ENCODE assay signal across 11 mouse cellular contexts in the genomic region with DNA sequence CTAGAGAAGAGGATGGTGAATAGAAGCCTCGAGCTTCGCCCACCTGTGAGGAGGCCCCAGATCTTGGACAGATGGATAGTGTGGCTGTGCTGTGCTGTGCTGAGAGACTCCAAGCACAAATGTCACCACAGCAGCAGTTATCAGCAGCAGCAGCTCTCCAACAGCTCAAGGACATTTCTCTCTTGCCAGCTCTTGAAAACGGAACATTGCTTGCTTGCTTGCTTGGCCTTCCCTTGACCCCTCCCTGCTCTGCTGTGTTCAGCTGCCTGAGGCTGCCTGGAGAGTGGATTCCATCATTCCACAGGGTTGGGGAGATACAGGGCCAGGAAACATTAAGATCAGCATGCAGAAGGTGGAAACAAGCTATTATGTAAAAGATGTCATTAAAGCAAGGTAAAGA. TPM values are rescaled to one million over a fixed set of nuclear protein-coding genes. Genes with fewer than 3 reads are reported as not detected.
A peak's percentile ranks its signal among the peaks of the same experiment; 100 is the strongest.
DNase-seq lines count a peak whose midpoint lies in the region; ATAC-seq and TF ChIP-seq lines count a peak whose summit lies in the region.
"Not testable (repeated sequence)": the region's sequence is repeated elsewhere in the genome, so short reads cannot be mapped to it uniquely, and the experiment has no call there.
"Had no signal": no experiment of that assay in that cellular context is flagged by ENCODE, and none has a peak within 500 bp of the region (broad histone marks: within the 10 kb centered on the region; RNA-seq: fewer than 3 reads in every experiment).

No protein-coding gene starts in this region.

- not testable (repeated sequence) for H3K9me3 ChIP-seq in heart, embryonic 13.5 days; heart, embryonic 15.5 days (replicated peaks); heart, postnatal 0 days (replicated peaks; ENCODE audit: control insufficient read depth, low read length); kidney, embryonic 16.5 days (ENCODE audit: low read length); lung, embryonic 15.5 days; lung, postnatal 0 days (ENCODE audit: low read length)

- H3K27me3 ChIP-seq in heart, embryonic 13.5 days (replicated peaks); heart, embryonic 15.5 days; heart, postnatal 0 days (ENCODE audit: control insufficient read depth, insufficient read depth, low read length); kidney, embryonic 16.5 days (ENCODE audit: insufficient read depth, low read length); lung, embryonic 15.5 days; lung, postnatal 0 days (replicated peaks; ENCODE audit: insufficient read depth, low read length): not testable (repeated sequence)

- not testable (repeated sequence) for DNase-seq in heart, postnatal 0 days (ENCODE audit: low spot score); lung, postnatal 0 days (ENCODE audit: low spot score)

- not testable (repeated sequence) for H3K36me3 ChIP-seq in heart, embryonic 13.5 days; heart, embryonic 15.5 days; heart, postnatal 0 days (replicated peaks; ENCODE audit: control insufficient read depth, insufficient read depth, low read length); kidney, embryonic 16.5 days (ENCODE audit: insufficient read depth, low read length); lung, embryonic 15.5 days; lung, postnatal 0 days (ENCODE audit: insufficient read depth, low read length)

- not testable (repeated sequence) for H3K4me2 ChIP-seq in heart, embryonic 13.5 days; heart, embryonic 15.5 days; heart, postnatal 0 days (ENCODE audit: low read depth, low read length); kidney, embryonic 16.5 days (replicated peaks; ENCODE audit: low read depth, low read length); lung, embryonic 15.5 days; lung, postnatal 0 days (replicated peaks; ENCODE audit: low read depth, low read length)

- not testable (repeated sequence) for H3K4me1 ChIP-seq in heart, embryonic 13.5 days; heart, embryonic 15.5 days (replicated peaks); heart, postnatal 0 days (ENCODE audit: control insufficient read depth, insufficient read depth); kidney, embryonic 16.5 days (ENCODE audit: insufficient read depth, low read length); lung, embryonic 15.5 days; lung, postnatal 0 days (ENCODE audit: insufficient read depth, low read depth, low read length)

- not testable (repeated sequence) for H3K9ac ChIP-seq in heart, embryonic 13.5 days; heart, embryonic 15.5 days; heart, postnatal 0 days (replicated peaks; ENCODE audit: low read depth, low read length); kidney, embryonic 16.5 days (replicated peaks; ENCODE audit: low read length); lung, embryonic 15.5 days; lung, postnatal 0 days (replicated peaks; ENCODE audit: low read depth)

- H3K4me3 ChIP-seq in heart, embryonic 13.5 days; heart, embryonic 15.5 days; heart, postnatal 0 days (ENCODE audit: low read depth, low read length); kidney, embryonic 16.5 days (ENCODE audit: low read length); lung, embryonic 15.5 days; lung, postnatal 0 days (ENCODE audit: low read depth, low read length): not testable (repeated sequence)

- ATAC-seq in heart, embryonic 13.5 days (ENCODE audit: extremely low read depth, insufficient number of reproducible peaks, low FRiP score, low TSS enrichment) = not testable (repeated sequence)
- ATAC-seq in heart, embryonic 15.5 days (replicated peaks; ENCODE audit: insufficient number of reproducible peaks, insufficient read depth, low FRiP score, low read depth) = peak; percentile 81
- ATAC-seq in heart, postnatal 0 days (ENCODE audit: insufficient read depth, low read depth) = peak; percentile 89
- 0 out of 2 replicates have a peak, but pooled peaks have one; percentile 19 for ATAC-seq in kidney, embryonic 16.5 days (ENCODE audit: low FRiP score, low TSS enrichment)
- peak; percentile 62; the same call in 1 of the 2 replicates for ATAC-seq in lung, embryonic 15.5 days (ENCODE audit: borderline replicate concordance, extremely low read depth, low FRiP score, low TSS enrichment)
- ATAC-seq in lung, postnatal 0 days = peak; percentile 90
- 0 out of 2 replicates have a peak, but pooled peaks have one; percentile 37 for ATAC-seq in megakaryocyte-erythroid progenitor cell, adult 5-6 weeks (replicated peaks; ENCODE audit: low FRiP score, low TSS enrichment, poor library complexity, severe bottlenecking)

- not testable (repeated sequence) for TF ChIP-seq CTCF in heart, postnatal 0 days (IDR thresholded peaks at IDR 0.05; ENCODE audit: low read depth); lung, postnatal 0 days (IDR thresholded peaks at IDR 0.05)

- TF ChIP-seq EP300 in heart, postnatal 0 days (IDR thresholded peaks at IDR 0.05; ENCODE audit: low read depth); lung, postnatal 0 days (IDR thresholded peaks at IDR 0.05): not testable (repeated sequence)

- WGBS in heart, embryonic 13.5 days = no CpG with 5 or more reads among the region's 3 CpGs
- no CpG with 5 or more reads among the region's 3 CpGs for WGBS in heart, embryonic 15.5 days
- WGBS in heart, postnatal 0 days = no CpG with 5 or more reads among the region's 3 CpGs
- WGBS in kidney, embryonic 16.5 days = no CpG with 5 or more reads among the region's 3 CpGs
- no CpG with 5 or more reads among the region's 3 CpGs for WGBS in lung, embryonic 15.5 days
- no CpG with 5 or more reads among the region's 3 CpGs for WGBS in lung, postnatal 0 days

- peak overlapping the region; percentile 36; the same call in 1 of the 2 replicates for H3K27ac ChIP-seq in heart, embryonic 13.5 days (replicated peaks)
- not testable (repeated sequence) for H3K27ac ChIP-seq in heart, embryonic 15.5 days; kidney, embryonic 16.5 days (ENCODE audit: low read length); lung, embryonic 15.5 days; lung, postnatal 0 days (ENCODE audit: low read length)
- H3K27ac ChIP-seq in heart, postnatal 0 days (ENCODE audit: low read depth) = peak overlapping the region; percentile 51; the same call in 1 of the 2 replicates

RNA-seq across cellular contexts. Expression of a gene that starts 24.6 kb away (rescaled TPM):
- polyA plus RNA-seq in heart, embryonic 13.5 days (2015; fragmentation: Nextera tagmentation; extraction: Ambion mirVana) = not detected in 2 replicates
- 0.15 TPM in 1 of 2 replicates, not detected in the other for polyA plus RNA-seq in heart, embryonic 15.5 days (2015; fragmentation: Nextera tagmentation; extraction: Ambion mirVana)
- 6.4 TPM in 1 of 2 replicates, not detected in the other for total RNA-seq in heart, postnatal 0 days (2014; rRNA removed; ENCODE audit: low replicate concordance)
- 0.04 TPM in 1 of 2 replicates, not detected in the other for polyA plus RNA-seq in heart, postnatal 0 days (2015; fragmentation: Nextera tagmentation; extraction: Ambion mirVana)
- 0.22 and 0.31 TPM in 2 replicates for polyA plus RNA-seq in kidney, embryonic 16.5 days (2015; fragmentation: Nextera tagmentation; extraction: Ambion mirVana)
- polyA plus RNA-seq in lung, embryonic 15.5 days (2015; fragmentation: Nextera tagmentation; extraction: Ambion mirVana) = 0.21 and 0.65 TPM in 2 replicates
- polyA plus RNA-seq in lung, postnatal 0 days (2015; fragmentation: Nextera tagmentation; extraction: Ambion mirVana) = 0.13 and 0.50 TPM in 2 replicates
- total RNA-seq in megakaryocyte-erythroid progenitor cell, adult 5-6 weeks (2014; fragmentation: Nextera tagmentation) = not detected in 2 replicates
- not detected in 2 replicates for total RNA-seq in megakaryocyte-erythroid progenitor cell, adult 5-6 weeks (2017)
- total RNA-seq: adrenal gland, adult 2 months; common myeloid progenitor, adult 5-6 weeks; MEL had no signal
- polyA plus RNA-seq: erythroblast, embryonic 14.5 days had no signal

RNA-seq across cellular contexts. Expression of a gene that starts 24.9 kb away (rescaled TPM):
- polyA plus RNA-seq in heart, embryonic 13.5 days (2015; fragmentation: Nextera tagmentation; extraction: Ambion mirVana) = 35.4 and 37.6 TPM in 2 replicates
- polyA plus RNA-seq in heart, embryonic 15.5 days (2015; fragmentation: Nextera tagmentation; extraction: Ambion mirVana) = 33.0 and 34.1 TPM in 2 replicates
- total RNA-seq in heart, postnatal 0 days (2014; rRNA removed; ENCODE audit: low replicate concordance) = 24.1 and 49.8 TPM in 2 replicates
- polyA plus RNA-seq in heart, postnatal 0 days (2015; fragmentation: Nextera tagmentation; extraction: Ambion mirVana) = 49.5 and 51.8 TPM in 2 replicates
- 45.5 and 52.1 TPM in 2 replicates for polyA plus RNA-seq in kidney, embryonic 16.5 days (2015; fragmentation: Nextera tagmentation; extraction: Ambion mirVana)
- polyA plus RNA-seq in lung, embryonic 15.5 days (2015; fragmentation: Nextera tagmentation; extraction: Ambion mirVana) = 37.3 and 37.5 TPM in 2 replicates
- polyA plus RNA-seq in lung, postnatal 0 days (2015; fragmentation: Nextera tagmentation; extraction: Ambion mirVana) = 79.7 and 80.0 TPM in 2 replicates
- 16.8 and 21.3 TPM in 2 replicates for total RNA-seq in megakaryocyte-erythroid progenitor cell, adult 5-6 weeks (2014; fragmentation: Nextera tagmentation)
- 21.0 and 29.7 TPM in 2 replicates for total RNA-seq in megakaryocyte-erythroid progenitor cell, adult 5-6 weeks (2017)

RNA-seq across cellular contexts. Expression of a gene that starts 42.3 kb away (rescaled TPM):
- polyA plus RNA-seq in heart, embryonic 13.5 days (2015; fragmentation: Nextera tagmentation; extraction: Ambion mirVana) = 18.9 and 19.7 TPM in 2 replicates
- polyA plus RNA-seq in heart, embryonic 15.5 days (2015; fragmentation: Nextera tagmentation; extraction: Ambion mirVana) = 20.1 and 23.9 TPM in 2 replicates
- 8.3 and 9.2 TPM in 2 replicates for total RNA-seq in heart, postnatal 0 days (2014; rRNA removed; ENCODE audit: low replicate concordance)
- 16.0 and 16.1 TPM in 2 replicates for polyA plus RNA-seq in heart, postnatal 0 days (2015; fragmentation: Nextera tagmentation; extraction: Ambion mirVana)
- 42.5 and 44.4 TPM in 2 replicates for polyA plus RNA-seq in kidney, embryonic 16.5 days (2015; fragmentation: Nextera tagmentation; extraction: Ambion mirVana)
- 33.9 and 35.9 TPM in 2 replicates for polyA plus RNA-seq in lung, embryonic 15.5 days (2015; fragmentation: Nextera tagmentation; extraction: Ambion mirVana)
- polyA plus RNA-seq in lung, postnatal 0 days (2015; fragmentation: Nextera tagmentation; extraction: Ambion mirVana) = 17.7 and 18.3 TPM in 2 replicates
- total RNA-seq in megakaryocyte-erythroid progenitor cell, adult 5-6 weeks (2014; fragmentation: Nextera tagmentation) = 26.9 and 46.6 TPM in 2 replicates
- 48.1 and 67.9 TPM in 2 replicates for total RNA-seq in megakaryocyte-erythroid progenitor cell, adult 5-6 weeks (2017)
